Mouse (Mus musculus): ENCODE results near the gene Dennd1a.

The Dennd1a gene

DNA sequence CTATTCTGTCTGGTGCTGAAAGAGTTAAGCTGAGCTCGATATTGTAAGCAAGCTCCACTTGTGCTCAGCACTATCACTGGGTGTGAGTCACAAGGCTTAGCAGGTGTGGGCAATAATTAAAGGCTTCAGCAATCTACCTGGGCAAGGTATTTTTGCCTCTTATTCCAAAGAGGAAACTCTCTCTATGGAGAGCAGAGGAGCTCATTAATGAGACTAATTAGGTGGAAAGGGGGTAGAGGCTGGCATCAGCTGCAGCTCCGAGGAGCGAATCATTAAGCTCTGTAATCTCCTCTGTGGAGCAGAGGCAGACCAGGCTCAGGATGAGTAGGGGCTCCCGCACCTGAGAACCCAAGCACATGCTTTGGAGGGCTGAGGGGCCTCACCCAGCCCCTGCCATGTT, 407.5 kb downstream of the Dennd1a start:
- DNase-seq (ENCODE audit: low spot score): no peak

DNA sequence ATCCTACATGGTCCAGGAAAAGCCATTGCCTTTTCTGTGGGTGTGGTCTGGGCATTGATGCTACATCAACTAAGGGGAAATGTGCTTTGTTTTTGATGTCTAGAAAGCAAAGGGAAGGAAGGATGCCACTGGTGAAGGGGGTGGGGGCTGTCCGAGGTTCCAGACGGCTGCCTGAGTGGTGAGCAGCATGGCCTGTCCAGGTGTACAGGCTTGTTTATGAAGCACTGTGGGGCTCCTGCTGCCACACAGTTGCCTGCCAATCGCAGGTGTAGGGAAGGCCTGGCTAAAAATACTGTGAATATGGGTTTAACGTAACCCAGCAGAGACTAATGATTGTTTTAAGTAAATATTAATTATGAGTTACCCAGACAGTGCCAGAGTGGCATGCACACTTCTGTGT, 414.4 kb downstream of the Dennd1a start:
- DNase-seq (ENCODE audit: low spot score): no peak

DNA sequence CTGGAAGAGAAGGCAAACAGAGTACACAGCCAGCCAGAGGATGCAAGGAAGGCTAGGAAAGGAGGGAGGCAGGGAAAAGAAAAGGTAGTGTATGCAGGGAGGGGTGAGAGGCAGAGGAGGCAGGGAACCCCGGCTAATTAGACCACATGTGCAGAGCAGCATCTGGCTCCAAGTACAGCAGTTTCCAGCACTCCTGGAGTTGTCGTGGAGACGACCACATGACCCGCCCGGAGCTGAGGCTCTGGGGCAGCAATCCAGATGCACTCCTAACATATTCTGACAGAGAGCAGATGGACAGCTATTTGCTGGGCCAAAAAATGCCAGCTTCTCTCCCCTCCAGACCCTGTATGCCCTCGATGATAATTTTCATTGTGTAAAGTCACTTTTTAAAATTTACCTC, 417.6 kb downstream of the Dennd1a start:
- no peak for DNase-seq (ENCODE audit: low spot score)

DNA sequence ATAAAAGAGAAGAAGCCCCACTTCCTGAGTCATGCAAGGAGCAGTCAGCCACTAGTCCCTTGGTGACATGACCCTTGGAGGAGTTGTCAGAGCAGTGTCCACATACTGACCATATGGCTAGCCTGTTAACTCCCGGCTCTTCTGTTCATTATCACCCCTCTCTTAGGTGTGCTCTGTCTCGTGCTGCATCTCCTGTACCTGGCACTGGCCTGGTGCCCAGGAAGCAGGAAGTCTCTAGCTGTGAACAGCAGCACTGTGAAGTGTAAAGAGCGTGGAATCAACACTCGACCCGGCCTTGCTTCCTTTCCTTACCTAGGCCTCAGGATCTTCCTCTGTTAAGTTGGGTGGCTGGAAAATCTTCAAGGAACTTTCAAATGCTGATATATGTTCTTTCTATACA, 419.8 kb downstream of the Dennd1a start:
- no peak for DNase-seq (ENCODE audit: low spot score)

DNA sequence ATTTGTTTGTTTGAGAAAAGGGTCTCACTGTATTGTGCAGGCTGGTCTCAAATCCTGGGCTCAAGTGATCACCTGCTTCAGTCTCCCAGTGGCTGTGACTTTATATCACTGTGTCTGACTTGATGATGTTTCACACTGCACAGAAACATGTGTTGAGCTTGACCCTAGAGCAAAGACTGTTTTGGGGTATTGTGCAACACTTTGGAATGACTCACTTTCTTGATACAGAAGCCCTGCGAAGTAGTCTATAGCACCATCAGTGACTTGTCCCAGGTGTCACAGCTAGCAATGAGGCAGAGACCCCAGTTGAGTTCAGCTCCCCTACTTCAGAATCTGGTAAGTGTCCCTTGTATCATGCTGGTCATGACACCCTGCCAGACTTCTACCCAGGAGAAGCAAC, 429.7 kb downstream of the Dennd1a start:
- no peak for DNase-seq (ENCODE audit: low spot score)

DNA sequence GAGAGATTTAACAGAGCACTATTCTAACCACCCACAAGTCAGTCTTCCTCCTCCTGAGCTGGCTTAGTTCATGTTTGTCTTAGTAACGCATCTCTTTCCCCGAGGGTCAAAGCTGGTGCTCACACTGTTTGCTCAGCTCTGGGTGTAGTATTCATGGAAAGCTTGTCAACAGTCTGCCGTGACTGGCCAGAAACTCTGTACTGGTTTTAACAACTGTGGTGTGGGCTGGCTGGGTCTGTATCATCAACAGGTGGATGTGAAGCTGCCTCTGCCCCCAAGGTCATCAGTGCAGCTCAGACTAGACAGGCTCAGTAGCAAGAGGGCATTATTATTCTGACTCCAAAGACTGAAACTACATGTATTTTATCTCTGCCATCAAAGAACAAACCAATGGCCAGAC, 430.2 kb downstream of the Dennd1a start:
- DNase-seq (ENCODE audit: low spot score): no peak

DNA sequence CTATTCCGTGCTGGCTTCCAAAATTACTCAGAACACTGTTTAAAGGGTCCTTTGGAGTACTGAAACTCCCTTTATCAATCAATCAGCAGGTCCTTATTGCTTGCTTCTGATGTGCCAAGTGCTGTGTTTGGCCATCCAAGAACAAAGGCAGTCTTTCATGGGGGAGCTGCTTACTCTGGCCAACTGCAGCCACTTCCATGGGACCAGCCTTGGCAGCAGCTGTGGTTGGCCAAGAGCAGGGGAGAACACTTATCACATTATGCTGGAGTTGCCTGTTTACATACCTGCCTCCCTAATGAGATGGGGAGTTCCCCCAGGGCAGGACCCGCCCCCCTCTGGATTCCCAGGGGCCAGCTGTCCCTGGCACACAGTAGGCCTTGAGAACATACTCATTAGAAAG, 432.0 kb downstream of the Dennd1a start:
- DNase-seq (ENCODE audit: low spot score): no peak

DNA sequence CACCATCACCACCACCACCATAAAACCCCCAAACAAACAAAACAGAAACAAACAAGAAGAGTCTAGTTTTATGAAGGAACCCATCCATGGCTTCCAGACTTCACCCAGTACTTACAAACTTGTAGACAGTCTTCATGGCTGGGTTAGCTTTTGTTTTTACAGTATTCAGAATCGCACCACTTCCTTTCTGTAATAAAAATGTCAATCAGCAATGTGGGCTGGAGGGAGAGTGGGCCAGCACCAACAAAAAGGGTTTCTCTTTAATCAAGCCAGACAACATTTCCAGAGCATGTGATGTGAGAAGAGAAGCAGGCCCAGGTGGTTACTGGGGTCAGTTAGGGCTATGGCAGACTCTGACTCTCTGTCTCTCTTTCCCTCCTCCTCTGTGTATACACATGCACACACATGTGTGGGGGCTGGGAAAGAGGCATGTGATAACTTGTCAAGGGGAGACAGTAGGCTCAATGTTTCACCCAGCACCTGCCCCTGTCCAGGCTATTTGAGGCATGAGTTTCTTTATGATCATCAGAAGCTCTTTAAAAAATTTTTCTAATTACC, 433.2 kb downstream of the Dennd1a start:
- DNase-seq (ENCODE audit: low spot score): no peak

DNA sequence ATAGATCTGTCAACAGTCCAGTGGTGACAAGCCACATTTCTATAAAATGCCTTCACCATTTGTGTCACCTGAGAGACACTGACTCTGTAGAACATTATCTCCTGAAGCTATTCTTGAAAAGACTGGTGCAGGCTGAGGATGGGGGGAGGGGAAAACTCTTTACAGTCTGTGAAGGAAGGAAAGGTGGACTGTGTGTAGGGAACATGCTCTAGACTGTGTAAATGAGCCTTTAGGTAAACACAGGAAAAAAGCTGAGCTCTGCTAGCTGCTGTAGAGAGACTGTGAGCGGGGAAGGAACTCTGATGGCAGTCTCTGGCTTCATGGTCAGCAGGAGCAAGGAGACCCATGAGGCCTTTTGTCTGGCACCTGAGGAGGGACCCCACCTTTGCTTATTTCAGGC, 436.6 kb downstream of the Dennd1a start:
- DNase-seq (ENCODE audit: low spot score): no peak

DNA sequence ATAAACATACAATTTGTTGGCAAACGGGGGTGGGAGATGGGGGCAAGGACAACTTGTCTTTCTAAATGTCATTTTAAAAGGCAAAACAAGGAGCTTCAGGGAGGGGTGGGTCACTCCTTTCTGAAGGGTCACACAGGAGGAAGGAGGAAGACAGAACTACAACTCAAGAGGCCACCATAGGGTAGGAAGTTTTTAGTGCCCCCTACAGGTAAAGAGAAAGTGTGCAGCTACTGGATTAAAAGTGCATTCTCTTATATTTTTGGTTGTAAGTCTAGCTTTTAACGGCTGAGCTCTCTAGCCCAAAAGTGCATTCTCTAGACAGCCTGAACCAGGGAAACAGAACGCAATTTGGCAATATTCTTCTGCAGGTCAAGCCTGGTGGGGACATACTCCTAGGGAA, 437.8 kb downstream of the Dennd1a start:
- DNase-seq (ENCODE audit: low spot score): no peak

DNA sequence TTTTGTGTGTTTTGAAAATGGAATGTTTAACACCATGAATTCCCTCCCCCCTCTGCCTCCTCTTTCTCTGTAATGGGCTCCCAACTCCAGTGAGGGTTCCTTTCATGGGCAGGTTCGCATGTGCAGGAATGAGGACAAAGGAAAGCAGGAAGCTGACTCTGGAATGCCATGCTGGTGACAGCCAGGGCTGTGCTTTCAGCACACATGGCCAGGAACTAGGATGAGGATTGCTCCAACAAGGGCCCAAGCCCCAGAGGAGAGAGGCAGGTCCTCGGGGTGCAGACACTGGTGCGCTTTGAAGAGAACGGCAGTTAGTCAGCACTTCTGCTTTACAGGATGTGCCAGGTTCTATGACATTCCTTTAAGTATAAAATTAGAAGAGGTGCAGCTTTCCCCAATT, 444.5 kb downstream of the Dennd1a start:
- no peak for DNase-seq (ENCODE audit: low spot score)

DNA sequence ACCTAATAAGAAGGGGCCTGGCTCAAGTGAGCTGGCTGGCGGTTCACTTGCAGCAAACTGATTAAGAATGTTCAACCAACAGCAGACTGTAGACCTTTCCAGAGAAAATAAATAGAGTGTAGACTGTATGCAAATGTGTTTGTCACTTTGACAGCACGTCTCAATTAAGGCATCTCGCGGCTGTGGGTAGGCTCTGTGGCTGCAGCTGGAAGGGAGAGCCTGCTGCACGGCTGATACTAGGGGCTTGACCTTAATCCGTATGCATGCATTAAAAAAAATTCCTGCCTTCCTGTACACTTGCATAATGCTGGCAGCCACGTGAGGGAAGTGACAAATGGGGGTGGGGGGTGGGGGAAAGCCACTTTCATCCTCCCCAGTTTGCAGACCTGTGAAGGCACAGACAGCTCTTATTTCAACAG, 445.0 kb downstream of the Dennd1a start:
- no peak for DNase-seq (ENCODE audit: low spot score)

DNA sequence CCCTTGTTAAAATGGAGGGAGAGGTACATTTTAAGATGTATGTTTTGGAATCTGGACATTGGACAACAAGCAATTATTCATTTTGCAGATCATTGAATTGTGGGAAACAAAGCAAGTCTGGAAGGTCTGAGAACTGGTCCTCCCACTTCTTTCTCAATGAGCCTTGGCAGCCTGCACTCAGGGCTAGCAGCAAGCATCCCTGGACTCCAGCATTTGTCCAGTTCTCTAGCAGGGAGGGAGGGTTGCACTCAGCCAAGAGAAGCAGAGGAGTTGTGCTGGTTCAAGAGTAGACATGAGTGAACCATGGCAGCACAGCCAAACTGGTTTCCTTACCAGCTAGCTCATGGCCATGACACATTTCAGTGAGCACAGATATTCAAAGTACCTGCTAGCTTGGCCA, 447.3 kb downstream of the Dennd1a start:
- DNase-seq (ENCODE audit: low spot score): no peak

DNA sequence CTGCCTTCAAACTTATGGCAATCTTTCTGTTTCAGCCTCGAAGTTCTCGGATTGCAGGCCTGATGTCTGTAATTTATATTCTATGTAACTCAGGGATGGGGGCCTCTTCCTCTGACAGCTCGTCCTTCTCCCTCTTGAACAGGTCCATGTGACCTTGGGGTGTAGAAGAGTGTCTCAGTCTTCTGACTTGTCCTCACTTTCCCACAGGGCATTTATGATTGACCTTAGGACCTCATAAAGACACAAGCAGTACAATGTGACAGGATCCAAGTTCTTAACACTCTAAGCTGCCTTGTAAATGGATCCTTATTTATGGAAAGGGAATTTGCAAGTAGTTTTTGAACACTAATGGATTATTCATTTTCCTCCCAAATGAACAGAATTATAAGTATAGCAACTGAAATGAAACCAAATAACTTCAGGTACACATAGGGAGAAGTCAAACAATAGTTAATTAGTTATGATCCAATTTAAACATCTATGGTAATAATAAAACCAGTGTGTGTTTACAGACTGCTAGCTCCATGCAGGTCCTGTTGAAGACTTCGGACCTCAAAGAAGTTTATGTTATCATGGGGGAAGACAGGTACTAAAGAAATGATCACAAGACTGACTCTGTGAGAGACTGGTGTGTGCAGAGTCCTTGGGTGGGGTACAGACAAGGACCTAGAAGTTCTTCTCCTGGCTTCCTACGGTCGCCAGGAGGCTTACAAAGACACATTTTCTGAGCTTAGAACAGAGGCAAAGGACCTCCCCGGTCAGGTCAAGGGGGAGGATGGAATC, 448.8 kb downstream of the Dennd1a start:
- no peak for DNase-seq (ENCODE audit: low spot score)

DNA sequence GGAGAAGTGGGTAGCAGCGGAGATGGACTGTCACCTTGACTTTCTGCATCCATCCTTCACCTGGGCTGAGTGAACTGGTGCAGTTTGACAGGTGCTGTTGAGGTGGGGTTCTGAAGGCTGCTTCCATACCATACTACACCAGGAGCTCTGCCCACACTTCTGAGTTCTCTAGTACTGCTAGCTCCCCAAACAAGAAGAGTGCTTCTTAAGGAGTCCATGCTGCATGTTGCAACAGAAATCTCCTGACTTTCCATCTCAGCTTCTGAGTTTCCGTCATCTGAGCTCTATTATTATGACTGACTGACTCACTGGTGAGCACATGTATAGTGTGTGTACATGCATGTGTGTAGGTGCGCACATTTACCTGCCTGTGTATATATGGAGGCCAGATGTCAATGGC, 449.6 kb downstream of the Dennd1a start:
- DNase-seq (ENCODE audit: low spot score): no peak

DNA sequence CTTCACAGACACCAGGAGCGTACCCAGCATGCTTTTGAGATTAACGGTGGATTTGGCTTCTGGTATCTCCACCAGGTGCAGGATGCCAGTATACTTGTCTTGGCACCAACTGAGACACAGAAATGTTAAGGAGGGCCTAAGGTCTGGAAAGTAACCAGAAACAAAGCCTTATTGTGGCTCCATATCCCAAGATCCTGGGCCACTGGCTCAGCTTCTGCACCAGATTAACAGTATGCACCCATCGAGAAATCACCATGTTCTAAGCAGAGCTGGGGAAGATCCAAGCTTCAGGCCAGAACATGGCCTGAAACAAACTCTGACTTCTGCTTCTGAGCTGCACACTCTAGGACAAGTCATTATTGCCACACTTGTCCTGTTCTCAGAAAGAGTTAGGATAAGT, 450.3 kb downstream of the Dennd1a start:
- DNase-seq (ENCODE audit: low spot score): no peak

DNA sequence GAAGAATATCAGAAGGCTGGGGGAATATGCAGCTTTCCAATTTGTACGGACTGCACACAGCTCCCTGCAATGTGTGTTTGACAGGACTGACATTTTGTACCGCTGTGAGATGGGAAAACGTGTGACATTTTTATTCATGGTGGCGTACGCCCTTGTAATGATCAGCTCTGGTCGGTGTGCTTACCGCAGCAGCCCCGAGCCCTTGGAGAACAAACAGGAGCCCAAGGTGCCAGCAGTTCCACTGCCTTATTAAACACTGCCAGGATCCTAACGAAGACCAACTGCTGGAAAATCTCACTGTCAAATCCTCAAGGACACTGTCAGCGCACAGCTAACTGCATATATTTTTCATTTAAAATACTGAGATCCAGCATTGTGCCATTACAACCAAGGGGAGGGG, 454.9 kb downstream of the Dennd1a start:
- DNase-seq (ENCODE audit: low spot score): no peak

DNA sequence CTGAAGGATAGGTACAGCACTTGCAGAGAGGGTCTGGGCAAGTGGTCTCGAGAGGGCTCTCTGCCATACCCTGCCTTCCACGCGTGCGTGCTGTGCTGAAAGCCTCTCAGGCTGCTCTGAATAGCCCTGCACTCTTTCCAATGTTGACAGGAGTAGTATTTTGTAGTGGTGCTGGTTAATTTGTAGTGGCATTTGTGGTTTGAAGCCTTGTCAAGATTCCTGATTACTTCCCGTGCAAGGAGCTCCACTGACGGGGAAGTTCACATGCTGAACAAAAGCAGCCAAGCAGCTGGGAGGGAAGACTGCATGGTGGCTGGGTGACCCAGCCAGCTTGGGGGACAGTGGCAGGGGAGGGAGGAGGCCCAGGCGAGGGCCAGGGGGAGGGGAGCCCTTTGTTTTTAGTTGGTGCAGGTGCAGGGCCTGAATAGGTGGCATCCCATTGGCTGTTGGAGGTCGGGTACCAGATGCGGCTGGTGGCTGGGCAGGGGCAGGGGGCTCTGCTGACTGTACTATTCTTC, 457.4 kb downstream of the Dennd1a start:
- DNase-seq (ENCODE audit: low spot score): no peak

DNA sequence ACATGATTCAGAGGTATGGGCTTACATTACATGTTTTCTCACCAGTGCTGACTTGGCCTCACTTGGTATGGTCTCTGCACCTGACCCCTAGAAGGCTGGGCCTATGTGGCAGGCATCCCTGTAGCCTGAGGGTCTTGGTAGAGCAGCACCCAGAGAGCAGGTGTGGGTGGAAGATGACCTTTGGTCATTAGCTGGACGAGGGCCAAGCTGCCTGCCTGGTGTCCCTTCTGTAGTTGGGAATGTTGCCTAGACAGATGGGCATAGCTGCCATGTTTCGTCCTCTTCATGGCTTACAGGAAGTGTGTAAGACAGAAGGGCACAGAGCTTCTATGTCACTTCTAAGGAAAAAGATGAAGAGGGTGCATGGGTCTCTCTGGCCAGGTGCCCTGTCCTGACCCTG, 463.4 kb downstream of the Dennd1a start:
- DNase-seq (ENCODE audit: low spot score): no peak

DNA sequence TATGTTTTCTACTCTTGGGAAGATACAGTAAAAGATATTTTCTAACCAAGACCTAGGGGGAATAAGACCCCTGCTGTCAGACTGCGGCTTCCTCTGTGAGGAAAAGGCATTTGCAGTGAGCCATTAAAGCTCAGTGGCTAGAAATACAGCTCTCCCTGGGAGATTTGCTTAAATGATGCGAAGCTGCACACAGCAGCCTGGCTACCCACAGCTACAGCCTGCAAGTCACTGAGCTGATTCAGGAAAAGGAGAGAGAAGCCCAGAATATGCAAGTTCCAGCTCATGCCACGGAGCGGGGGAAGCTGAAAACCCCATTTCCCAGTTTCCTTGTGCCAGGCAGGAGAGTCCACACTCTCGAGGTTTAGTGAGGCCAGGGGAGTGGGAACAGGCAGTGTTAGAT, 465.1 kb downstream of the Dennd1a start:
- no peak for DNase-seq (ENCODE audit: low spot score)

DNA sequence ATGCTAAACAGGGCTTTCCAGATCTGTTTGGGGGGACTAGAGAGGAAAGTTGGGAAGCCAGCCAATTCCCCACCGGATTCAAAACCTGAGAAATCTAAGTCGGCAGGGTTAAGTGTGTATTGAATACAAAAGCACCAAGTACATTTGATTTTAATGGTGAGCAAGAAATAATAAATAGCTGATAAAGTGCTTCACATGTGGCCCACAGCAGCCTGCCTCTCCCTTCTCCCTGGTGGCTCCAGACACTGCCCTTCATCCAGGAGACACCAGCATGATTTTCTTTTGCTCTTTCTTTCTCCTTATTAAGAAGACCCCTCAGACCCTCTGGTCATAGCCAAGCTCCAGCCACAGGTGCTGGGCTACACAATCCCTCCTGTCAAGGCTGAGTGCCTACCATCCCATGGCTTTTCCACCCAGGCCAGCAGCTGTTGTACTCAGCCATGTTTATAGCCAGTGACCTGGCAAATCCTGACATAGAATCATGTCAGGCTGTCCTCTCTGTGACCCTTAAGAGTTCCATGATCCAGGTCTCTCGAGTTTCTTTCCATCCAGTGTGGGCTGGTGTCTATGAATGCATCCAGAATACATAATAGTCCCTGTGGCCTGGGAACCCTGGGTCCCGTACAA, 467.6 kb downstream of the Dennd1a start:
- DNase-seq (ENCODE audit: low spot score): no peak

DNA sequence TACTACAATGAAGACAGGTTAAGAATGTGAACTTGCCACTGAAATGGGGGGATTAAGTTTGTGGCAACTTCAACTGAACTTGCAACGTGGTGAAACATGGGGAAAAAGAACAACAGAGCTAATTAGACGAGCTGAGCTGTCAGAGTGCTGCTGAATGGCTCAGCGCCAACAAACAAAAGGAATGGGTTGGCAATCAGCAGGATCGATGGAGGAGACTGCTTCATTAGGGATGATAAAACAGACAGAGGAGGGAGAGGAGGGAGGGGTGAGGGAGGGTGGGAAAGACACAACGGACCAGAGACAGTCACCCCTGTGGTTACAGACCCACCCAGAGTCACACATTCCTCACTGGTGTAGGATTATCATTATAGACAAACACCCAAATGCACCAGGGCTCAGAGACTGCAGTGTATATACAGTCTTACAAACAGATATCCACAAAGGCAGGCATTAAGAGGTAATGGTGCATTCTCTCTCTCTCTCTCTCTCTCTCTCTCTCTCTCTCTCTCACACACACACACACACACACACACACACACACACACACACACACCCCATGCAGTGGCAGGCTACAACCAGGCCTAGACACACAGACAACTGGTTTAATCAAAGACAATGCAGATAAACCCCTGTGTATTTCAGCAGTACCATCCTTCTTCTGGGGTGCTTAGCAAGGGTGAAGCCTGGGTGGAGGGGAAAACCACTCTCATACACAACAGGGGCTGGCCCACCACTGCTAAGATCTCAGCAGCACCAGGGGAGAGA, 468.2 kb downstream of the Dennd1a start:
- DNase-seq (ENCODE audit: low spot score): no peak

DNA sequence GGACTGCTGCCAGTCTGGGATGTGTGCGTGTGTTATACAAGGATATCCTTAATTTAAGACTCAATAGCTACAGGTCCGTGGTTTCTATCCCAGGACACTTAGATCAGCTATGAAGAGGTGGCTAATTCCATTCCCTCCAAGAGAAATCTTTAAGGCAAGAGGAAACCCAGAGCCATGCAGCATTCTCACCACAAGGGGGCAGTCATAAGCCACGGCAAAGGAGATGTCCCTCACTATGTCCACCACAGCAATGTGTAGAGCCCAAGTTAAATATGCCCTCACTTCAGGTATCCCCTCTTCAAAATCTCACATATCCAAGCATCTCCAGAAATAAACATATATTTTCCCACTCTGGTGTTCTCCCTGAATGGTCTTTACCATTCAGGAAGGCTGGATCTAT, 471.5 kb downstream of the Dennd1a start:
- DNase-seq (ENCODE audit: low spot score): peak; percentile 40
